Mouse (Mus musculus) hindbrain, embryonic 10.5 days (tissue): ENCODE measurements around the gene Lrat. TPM values are rescaled to one million over a fixed set of nuclear protein-coding genes. Genes with fewer than 3 reads are reported as not detected.

Source experiments
- DNase-seq: peaks from one replicate; pipeline ENCODE4 v3.0.0-alpha.2; 2017; ENCODE audit warnings: low spot score
- H3K27ac ChIP-seq: fragments of 300-500 bp; sonication (generic); 2 replicates; pipeline ENCODE4 v1.5.1; 2016; ENCODE audit warnings: mild to moderate bottlenecking, moderate library complexity
- H3K27me3 ChIP-seq: fragments of 300-500 bp; sonication (generic); 2 replicates; pipeline ENCODE4 v1.6.1; 2016; ENCODE audit warnings: mild to moderate bottlenecking; ENCODE audit not compliant: poor library complexity, insufficient read depth, severe bottlenecking
- H3K36me3 ChIP-seq: fragments of 300-500 bp; sonication (generic); 2 replicates; pipeline ENCODE4 v1.6.1; 2016; ENCODE audit warnings: mild to moderate bottlenecking, moderate library complexity
- H3K4me1 ChIP-seq: fragments of 300-500 bp; sonication (generic); replicated peaks from 2 replicates; pipeline ENCODE4 v1.6.1; 2016; ENCODE audit warnings: mild to moderate bottlenecking
- H3K4me3 ChIP-seq: fragments of 300-500 bp; sonication (generic); 2 replicates; pipeline ENCODE4 v1.5.1; 2016; ENCODE audit warnings: mild to moderate bottlenecking, moderate library complexity
- H3K9me3 ChIP-seq: fragments of 300-500 bp; sonication (generic); 2 replicates; pipeline ENCODE4 v1.6.1; 2016; ENCODE audit warnings: mild to moderate bottlenecking, moderate library complexity
- WGBS: fragments of 180-500 bp; shearing (Covaris S2); methylation state at CpG from one replicate; pipeline ENCODE4 v1.1.7; 2016; 5-methylcytosine and 5-hydroxymethylcytosine counted together
- polyA plus RNA-seq: library from polyadenylated mRNA; unstranded; fragments of >200 nt; fragmentation: Nextera tagmentation; extraction: Ambion mirVana; gene quantifications from 2 replicates; pipeline ENCODE4 v1.2.1, GENCODE M21; 2016

The Lrat gene
- polyA plus RNA-seq: not detected in 2 replicates

DNA sequence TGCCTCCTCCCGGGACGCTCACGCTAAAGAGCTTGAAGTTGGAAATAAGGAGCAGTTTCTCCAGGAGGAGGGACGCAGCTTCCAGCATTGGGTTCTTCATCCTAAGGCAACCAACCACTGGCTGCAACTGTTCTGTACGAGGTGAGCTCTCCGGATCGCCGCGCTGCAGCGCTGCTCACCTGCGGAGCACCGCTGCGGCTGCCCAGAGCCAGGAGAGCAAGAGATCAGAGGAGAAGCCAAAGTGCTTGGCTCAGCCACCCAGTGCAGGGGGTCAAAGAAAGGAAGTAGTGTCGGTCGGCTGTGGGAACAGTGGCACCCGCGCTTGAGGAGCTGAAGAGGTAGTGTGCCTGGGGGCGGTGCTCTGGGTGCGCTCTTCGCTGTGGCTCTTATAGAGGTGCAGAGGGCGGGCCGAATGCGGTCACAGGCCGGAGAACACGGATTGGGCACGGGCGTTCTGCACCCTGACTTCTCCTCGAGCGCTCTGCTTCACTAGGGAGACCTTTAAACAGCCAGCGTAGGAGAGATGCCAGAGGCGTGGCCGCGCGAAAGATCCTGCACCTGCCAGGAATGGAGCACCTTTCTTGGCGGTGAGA, at the start of gene Lrat:
Gene Lrat, minus strand, starts transcription at position 361 of the 593 bp plus-strand sequence.
- Histone ChIP-seq H3K36me3 (no peaks in the 10 kb centered on the region), H3K4me3 (peak within 1 kb of the TSS; percentile 61), H3K27ac (no peak within 1 kb of the TSS), H3K4me1 (peaks cover 16% of the 10 kb centered on the region), H3K9me3 (no peaks in the 10 kb centered on the region), H3K27me3 (peaks cover 47% of the 10 kb centered on the region)
- under 1% methylated on average over 35 of the region's 35 CpGs for WGBS
- peak; percentile 42 for DNase-seq

DNA sequence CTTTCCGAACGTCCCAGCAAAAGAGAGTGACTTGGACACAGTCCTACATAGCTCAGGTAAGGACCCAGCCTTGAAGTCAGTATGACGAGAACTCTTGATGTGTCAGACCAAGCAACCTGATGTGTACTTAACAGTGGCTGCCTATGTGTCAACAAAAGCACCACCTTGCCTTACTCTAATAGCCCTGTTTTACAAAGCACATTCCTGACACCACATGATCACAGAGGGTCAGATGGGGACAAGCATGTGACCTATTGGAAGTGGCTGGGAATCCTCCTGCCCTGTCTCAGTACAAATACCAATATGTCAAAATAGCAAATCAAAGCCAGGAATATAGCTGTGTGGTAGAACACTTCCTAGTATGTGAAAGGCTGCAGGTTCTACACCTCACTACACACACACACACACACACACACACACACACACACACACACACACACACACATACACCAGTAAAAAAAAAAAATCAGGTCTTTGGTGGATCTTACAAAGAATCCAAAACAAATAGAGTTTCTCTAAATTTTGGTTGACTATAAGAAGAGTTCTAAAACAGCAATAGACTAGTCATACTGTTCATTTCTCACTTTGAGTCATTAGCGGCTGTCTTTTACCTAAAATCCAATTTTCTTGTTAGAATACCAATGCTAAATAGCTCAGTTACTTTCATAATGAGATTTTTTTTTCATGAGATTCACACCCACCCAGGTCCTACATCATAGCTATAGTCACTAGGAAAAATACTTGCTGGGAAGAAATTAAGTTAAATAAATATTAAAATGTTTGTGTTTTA, 48.6 kb upstream of the Lrat start:
- Histone ChIP-seq H3K27ac (no peak overlapping the region), H3K27me3 (no peaks in the 10 kb centered on the region), H3K4me1 (no peaks in the 10 kb centered on the region), H3K9me3 (no peaks in the 10 kb centered on the region), H3K4me3 (no peak overlapping the region), H3K36me3 (no peaks in the 10 kb centered on the region)
- 89% methylated on average over 4 of the region's 4 CpGs for WGBS
- DNase-seq: no peak

- no peak overlapping the region for H3K4me3 ChIP-seq
- DNase-seq: no peak
- no peaks in the 10 kb centered on the region for H3K36me3 ChIP-seq
- H3K27ac ChIP-seq: no peak overlapping the region
- no peaks in the 10 kb centered on the region for H3K9me3 ChIP-seq
- H3K4me1 ChIP-seq: no peaks in the 10 kb centered on the region
- 86% methylated on average over 7 of the region's 7 CpGs for WGBS
- no peaks in the 10 kb centered on the region for H3K27me3 ChIP-seq
These were observed 46.9 kb upstream of the Lrat start for GRCm38 (mm10) chr3:82950639-82951038.

DNA sequence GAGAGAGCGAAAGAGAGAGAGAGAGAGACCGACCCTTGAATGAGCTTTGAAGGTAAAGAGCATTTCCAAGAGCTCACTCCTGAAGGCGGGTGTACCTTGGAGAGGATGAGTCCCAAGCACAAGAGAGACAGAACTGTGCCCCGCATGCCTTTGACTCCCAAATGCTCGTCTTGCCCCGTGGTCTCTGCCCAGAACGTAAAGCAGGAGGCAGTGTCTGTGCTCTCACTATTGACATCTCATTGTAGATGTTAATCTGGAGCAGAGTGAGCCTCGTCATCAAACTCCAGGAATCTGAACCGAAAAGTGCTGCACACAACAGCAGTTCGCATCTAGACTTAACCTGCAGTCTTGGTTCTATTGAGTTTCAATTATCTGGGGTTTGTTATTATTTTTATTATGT, 46.4 kb upstream of the Lrat start:
- no peak overlapping the region for H3K4me3 ChIP-seq

GRCm38 (mm10) chr3:82946375-82947107, 42.8 kb upstream of the Lrat start:
- Histone ChIP-seq H3K4me1 (no peaks in the 10 kb centered on the region), H3K9me3 (no peaks in the 10 kb centered on the region), H3K4me3 (no peak overlapping the region), H3K27me3 (no peaks in the 10 kb centered on the region), H3K36me3 (no peaks in the 10 kb centered on the region), H3K27ac (no peak overlapping the region)
- 61% methylated on average over 6 of the region's 6 CpGs for WGBS
- DNase-seq: no peak

More for the DNA sequence above, 46.4 kb upstream of the Lrat start:
- Histone ChIP-seq H3K9me3 (no peaks in the 10 kb centered on the region), H3K27ac (no peak overlapping the region), H3K27me3 (no peaks in the 10 kb centered on the region), H3K36me3 (no peaks in the 10 kb centered on the region), H3K4me1 (no peaks in the 10 kb centered on the region)
- no peak for DNase-seq
- WGBS: 82% methylated on average over 10 of the region's 10 CpGs

DNA sequence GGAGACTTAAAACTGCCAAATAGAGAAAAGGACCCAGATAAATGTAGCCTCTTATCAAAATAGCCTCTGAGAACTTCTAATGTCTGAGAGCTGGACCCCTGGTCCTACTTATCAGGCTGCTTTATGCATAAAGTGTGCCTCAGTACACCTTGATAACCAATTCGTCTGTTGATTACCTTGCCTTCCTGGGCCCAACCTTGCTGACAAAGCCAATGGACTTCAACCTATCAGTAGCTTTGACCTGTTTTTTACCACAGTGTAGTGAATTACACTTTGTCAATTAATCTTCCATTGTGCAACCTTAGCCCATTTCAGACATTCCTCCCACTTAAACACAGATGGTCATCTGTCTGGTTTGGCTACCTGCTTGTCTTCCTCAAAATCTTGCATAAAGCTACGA, 24.1 kb upstream of the Lrat start:
- no peak for DNase-seq
- 87% methylated on average over 2 of the region's 2 CpGs for WGBS
- H3K36me3 ChIP-seq: no peaks in the 10 kb centered on the region

DNA sequence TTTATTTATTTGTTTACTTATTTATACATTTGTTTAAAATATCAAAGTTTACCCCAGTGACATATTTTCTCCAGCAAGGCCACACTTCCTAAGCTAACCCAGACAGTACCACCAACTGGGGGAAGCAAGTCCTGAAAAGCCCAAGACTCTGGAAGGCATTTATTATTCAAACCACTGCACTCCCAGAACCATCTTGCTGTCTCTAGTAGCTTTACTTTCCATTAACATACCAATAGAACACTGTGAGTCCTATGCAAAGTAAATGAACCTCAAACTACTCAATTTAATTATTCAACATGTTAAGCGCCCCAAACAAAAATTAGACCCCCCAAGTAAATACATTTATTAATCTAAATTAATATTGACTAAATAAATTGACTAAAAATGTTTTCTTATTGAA, 11.9 kb upstream of the Lrat start:
- H3K4me3 ChIP-seq: no peak overlapping the region
- WGBS: 25% methylated on average over 1 of the region's 1 CpGs
- no peak overlapping the region for H3K27ac ChIP-seq
- no peaks in the 10 kb centered on the region for H3K27me3 ChIP-seq
- no peaks in the 10 kb centered on the region for H3K9me3 ChIP-seq
- no peak for DNase-seq
- no peaks in the 10 kb centered on the region for H3K4me1 ChIP-seq
- no peaks in the 10 kb centered on the region for H3K36me3 ChIP-seq

More for the DNA sequence above, 24.1 kb upstream of the Lrat start:
- Histone ChIP-seq H3K27ac (no peak overlapping the region), H3K4me1 (no peaks in the 10 kb centered on the region), H3K27me3 (no peaks in the 10 kb centered on the region), H3K9me3 (no peaks in the 10 kb centered on the region), H3K4me3 (no peak overlapping the region)

DNA sequence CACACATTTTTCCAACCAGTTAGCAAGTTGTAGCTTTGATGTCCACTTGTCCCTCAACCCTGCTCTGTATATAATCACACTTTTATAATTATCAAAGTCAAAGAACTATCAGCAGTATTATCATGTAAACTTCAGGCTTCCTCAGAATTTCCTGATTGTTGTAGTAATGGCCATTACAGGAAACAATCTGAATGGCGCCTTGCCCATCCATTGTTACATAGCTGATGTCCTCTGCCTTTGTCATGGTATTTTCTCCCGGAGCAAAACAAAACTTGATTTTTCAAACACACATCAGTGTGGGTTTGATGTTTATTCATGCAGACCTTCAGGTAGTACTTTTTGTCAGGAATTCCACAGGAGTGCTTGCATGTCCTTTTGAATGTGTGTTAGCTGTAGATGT, 4.9 kb upstream of the Lrat start:
- 89% methylated on average over 2 of the region's 2 CpGs for WGBS
- Histone ChIP-seq H3K27ac (no peak overlapping the region), H3K4me1 (peaks cover 10% of the 10 kb centered on the region), H3K36me3 (no peaks in the 10 kb centered on the region), H3K27me3 (peaks cover 28% of the 10 kb centered on the region), H3K9me3 (no peaks in the 10 kb centered on the region), H3K4me3 (no peak overlapping the region)
- DNase-seq: no peak

DNA sequence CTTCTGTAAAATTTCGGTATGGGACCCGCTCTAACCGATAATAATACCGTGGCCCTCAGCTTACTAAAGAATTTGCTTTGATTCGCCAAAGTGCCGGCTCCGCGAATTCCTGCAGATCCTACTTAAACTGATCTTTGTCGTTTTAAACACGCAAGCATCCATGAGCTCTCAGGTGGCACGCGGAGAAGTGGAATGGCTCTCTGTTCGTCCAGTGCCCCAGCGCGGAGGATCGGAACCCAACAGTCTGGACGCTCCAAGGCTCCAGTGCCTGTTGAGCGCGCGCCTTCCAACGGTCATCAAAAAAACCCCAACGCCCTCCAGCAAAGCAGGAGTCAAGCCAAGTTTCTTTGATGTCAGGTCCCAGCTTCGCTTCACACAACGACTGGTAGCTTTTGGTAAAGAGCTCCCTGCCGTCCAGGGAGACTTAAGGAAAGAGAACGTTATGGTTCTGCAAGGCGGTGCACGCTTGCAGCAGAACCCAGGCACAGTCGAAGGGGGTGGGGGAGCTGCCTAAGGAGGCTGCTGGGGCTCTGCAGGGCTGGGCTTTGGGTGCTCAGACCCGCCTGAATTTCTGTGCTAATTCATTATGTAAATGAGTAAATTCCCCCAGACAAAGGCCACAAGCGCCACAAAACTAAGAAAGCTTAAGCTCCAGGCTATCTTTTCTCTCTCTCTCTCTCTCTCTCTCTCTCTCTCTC, 587 bp upstream of the Lrat start:
- Histone ChIP-seq H3K27me3 (peaks cover 47% of the 10 kb centered on the region), H3K27ac (no peak overlapping the region), H3K4me3 (peak overlapping the region; percentile 61), H3K9me3 (no peaks in the 10 kb centered on the region), H3K4me1 (peaks cover 16% of the 10 kb centered on the region), H3K36me3 (no peaks in the 10 kb centered on the region)
- WGBS: under 1% methylated on average over 31 of the region's 31 CpGs
- peak; percentile 30 for DNase-seq

GRCm38 (mm10) chr3:82902757-82903612, 788 bp downstream of the Lrat start:
- peaks cover 47% of the 10 kb centered on the region for H3K27me3 ChIP-seq
- 23% methylated on average over 20 of the region's 20 CpGs for WGBS
- H3K9me3 ChIP-seq: no peaks in the 10 kb centered on the region
- no peak overlapping the region for H3K27ac ChIP-seq
- peak; percentile 10 for DNase-seq
- peaks cover 16% of the 10 kb centered on the region for H3K4me1 ChIP-seq
- peak overlapping the region; percentile 61 for H3K4me3 ChIP-seq
- H3K36me3 ChIP-seq: no peaks in the 10 kb centered on the region

DNA sequence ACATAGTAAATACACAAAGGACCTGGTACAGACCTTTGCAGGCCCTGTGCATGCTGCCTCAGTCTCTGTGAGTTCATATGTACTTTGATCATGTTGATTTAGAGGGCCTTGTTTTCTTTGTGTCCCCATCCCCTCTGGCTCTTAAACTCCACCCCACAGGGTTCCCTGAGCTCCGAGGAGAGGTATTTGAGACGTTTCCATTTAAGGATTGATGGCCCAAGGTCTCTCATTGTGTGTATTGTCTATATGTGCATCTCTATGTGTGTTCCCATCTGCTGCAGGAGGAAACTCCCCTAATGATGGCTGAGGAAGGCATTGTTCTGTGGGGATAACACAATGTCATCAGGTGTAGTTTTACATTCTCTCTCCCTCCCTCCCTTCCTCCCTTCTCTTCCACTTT, 14.9 kb downstream of the Lrat start:
- WGBS: 11% methylated on average over 2 of the region's 2 CpGs
- H3K9me3 ChIP-seq: no peaks in the 10 kb centered on the region
- DNase-seq: no peak
- H3K4me3 ChIP-seq: no peak overlapping the region
- no peaks in the 10 kb centered on the region for H3K4me1 ChIP-seq
- no peaks in the 10 kb centered on the region for H3K36me3 ChIP-seq
- H3K27ac ChIP-seq: no peak overlapping the region
- no peaks in the 10 kb centered on the region for H3K27me3 ChIP-seq

GRCm38 (mm10) chr3:82877258-82877657, 26.5 kb downstream of the Lrat start:
- peaks cover 8% of the 10 kb centered on the region for H3K9me3 ChIP-seq
- no peaks in the 10 kb centered on the region for H3K36me3 ChIP-seq
- H3K27ac ChIP-seq: no peak overlapping the region
- peak; percentile 18 for DNase-seq
- no peak overlapping the region for H3K4me3 ChIP-seq
- WGBS: 3% methylated on average over 4 of the region's 4 CpGs
- H3K27me3 ChIP-seq: peaks cover 29% of the 10 kb centered on the region
- peaks cover 10% of the 10 kb centered on the region for H3K4me1 ChIP-seq
